8 mouse cellular contexts compared by ENCODE assay signal in genomic region chr13:109211941-109212487, GRCm38 (mm10).
DNase-seq lines count a peak whose midpoint lies in the region; ATAC-seq and TF ChIP-seq lines count a peak whose summit lies in the region.

No protein-coding gene starts in this region.

- H3K9me3 ChIP-seq in heart, embryonic 14.5 days (ENCODE audit: control insufficient read depth, low read length), result no peaks in the 10 kb centered on the region
- H3K9me3 ChIP-seq in limb, embryonic 13.5 days, result no peaks in the 10 kb centered on the region
- no peaks in the 10 kb centered on the region for H3K9me3 ChIP-seq in stomach, postnatal 0 days (ENCODE audit: control insufficient read depth, low read length)

- TF ChIP-seq EP300 in stomach, postnatal 0 days (optimal IDR thresholded peaks at IDR 0.05), result no peak

- H3K4me2 ChIP-seq in heart, embryonic 14.5 days (ENCODE audit: low read length), result peak overlapping the region; percentile 70
- H3K4me2 ChIP-seq in limb, embryonic 13.5 days (replicated peaks), result peak overlapping the region; percentile 52
- H3K4me2 ChIP-seq in stomach, postnatal 0 days (replicated peaks; ENCODE audit: low read depth), result peak overlapping the region; percentile 46

- TF ChIP-seq CTCF in testis, adult 2 months (IDR thresholded peaks at IDR 0.05; ENCODE audit: control insufficient read depth, insufficient read depth, insufficient replicate concordance, low read depth, low read length), result no peak
- TF ChIP-seq CTCF in stomach, postnatal 0 days (IDR thresholded peaks at IDR 0.05; ENCODE audit: low read depth), result no peak

- no peak overlapping the region for H3K27ac ChIP-seq in heart, embryonic 14.5 days (replicated peaks in 1 of 2; ENCODE audit: control insufficient read depth in 1 of 2, insufficient read depth in 1 of 2, low read depth in 2 of 2, low read length in 2 of 2)
- H3K27ac ChIP-seq in testis, adult 2 months (ENCODE audit: control insufficient read depth, insufficient read depth, low read depth, low read length), result no peak overlapping the region
- no peak overlapping the region for H3K27ac ChIP-seq in limb, embryonic 13.5 days
- H3K27ac ChIP-seq in stomach, postnatal 0 days (replicated peaks), result no peak overlapping the region

- TF ChIP-seq POLR2A in testis, adult 2 months (IDR thresholded peaks at IDR 0.05; ENCODE audit: control insufficient read depth, low read depth, low read length), result no peak

- no peaks in the 10 kb centered on the region for H3K27me3 ChIP-seq in heart, embryonic 14.5 days (ENCODE audit: control insufficient read depth, insufficient read depth, low read length)
- no peaks in the 10 kb centered on the region for H3K27me3 ChIP-seq in testis, adult 2 months (ENCODE audit: control insufficient read depth, insufficient read depth, low read length)
- 0 out of 2 replicates have a peak, but pooled peaks cover 9% of the 10 kb centered on the region for H3K27me3 ChIP-seq in limb, embryonic 13.5 days
- no peaks in the 10 kb centered on the region for H3K27me3 ChIP-seq in stomach, postnatal 0 days (ENCODE audit: control insufficient read depth, insufficient read depth, low read length)

- no peak for ATAC-seq in heart, embryonic 14.5 days (ENCODE audit: insufficient number of reproducible peaks, insufficient read depth, low FRiP score, low read depth)
- no peak for ATAC-seq in limb, embryonic 13.5 days (ENCODE audit: low FRiP score, low read depth)
- no peak for ATAC-seq in stomach, postnatal 0 days (ENCODE audit: low FRiP score, low TSS enrichment)

- H3K4me3 ChIP-seq in heart, embryonic 14.5 days (ENCODE audit: control insufficient read depth in 1 of 2, insufficient read depth in 1 of 2, low read depth in 1 of 2, low read length in 2 of 2), result peak overlapping the region; percentile 33 to 41
- peak overlapping the region; percentile 35 for H3K4me3 ChIP-seq in testis, adult 2 months (ENCODE audit: control insufficient read depth, low read depth, low read length)
- H3K4me3 ChIP-seq in limb, embryonic 13.5 days, result peak overlapping the region; percentile 17
- peak overlapping the region; percentile 33 for H3K4me3 ChIP-seq in stomach, postnatal 0 days (ENCODE audit: low read depth, low read length)

- H3K9ac ChIP-seq in heart, embryonic 14.5 days (ENCODE audit: low read length), result peak overlapping the region; percentile 60
- H3K9ac ChIP-seq in limb, embryonic 13.5 days, result no peak overlapping the region
- H3K9ac ChIP-seq in stomach, postnatal 0 days (ENCODE audit: low read length), result peak overlapping the region; percentile 31

- no peak for DNase-seq in heart, adult 9 months (ENCODE audit: low spot score in 2 of 2)
- no peak for DNase-seq in testis, postnatal 14 days (ENCODE audit: low spot score)
- no peak for DNase-seq in stomach, postnatal 0 days (ENCODE audit: low spot score)
- DNase-seq in urinary bladder, adult 18-20 months (ENCODE audit: low spot score in 2 of 2), result no peak
- DNase-seq in B cell, adult 2 months, result no peak

- H3K4me1 ChIP-seq in heart, embryonic 14.5 days (ENCODE audit: control insufficient read depth in 2 of 2, insufficient read depth in 2 of 2, low read length in 2 of 2), result peaks cover 0 to 6% of the 10 kb centered on the region in 2 experiments; a peak in 3 of 4 replicates
- peaks cover 5% of the 10 kb centered on the region for H3K4me1 ChIP-seq in testis, adult 2 months (ENCODE audit: control insufficient read depth, insufficient read depth, low read length)
- H3K4me1 ChIP-seq in limb, embryonic 13.5 days, result no peaks in the 10 kb centered on the region
- H3K4me1 ChIP-seq in stomach, postnatal 0 days (replicated peaks; ENCODE audit: control insufficient read depth, insufficient read depth), result no peaks in the 10 kb centered on the region

- no peaks in the 10 kb centered on the region for H3K36me3 ChIP-seq in heart, embryonic 14.5 days (ENCODE audit: control insufficient read depth, insufficient read depth, low read length)
- H3K36me3 ChIP-seq in testis, adult 2 months (ENCODE audit: control insufficient read depth, insufficient read depth, low read length), result no peaks in the 10 kb centered on the region
- no peaks in the 10 kb centered on the region for H3K36me3 ChIP-seq in limb, embryonic 13.5 days
- H3K36me3 ChIP-seq in stomach, postnatal 0 days (ENCODE audit: control insufficient read depth, insufficient read depth, low read length), result no peaks in the 10 kb centered on the region

- 22% methylated on average over 16 of the region's 16 CpGs for WGBS in heart, embryonic 14.5 days
- WGBS in limb, embryonic 13.5 days, result 50% methylated on average over 16 of the region's 16 CpGs
- WGBS in stomach, postnatal 0 days, result 37% methylated on average over 16 of the region's 16 CpGs
